Mouse (Mus musculus) liver, embryonic 14.5 days (tissue): ENCODE measurements at regions not wholly inside any gene's neighbourhood (a gene's known extent, or its start where the extent isn't known, plus 50 kb on each side); places are given as distances from the start of the nearest gene placed in this dataset.

Experiments
- ATAC-seq: fragments of 200-750 bp; cut with Nextera tagmentation; 2 replicates; pipeline ENCODE4 v1.8.0; 2017; ENCODE audit warnings: moderate number of reproducible peaks, mild to moderate bottlenecking, moderate library complexity; ENCODE audit not compliant: insufficient read depth
- DNase-seq, 3 experiments: peaks; one replicate each; pipeline ENCODE4 v3.0.0-alpha.2; 2012 to 2013; ENCODE audit warnings: low read depth in 3 of 3, low spot score in 3 of 3
- H3K27ac ChIP-seq: fragments of 300-500 bp; sonication (generic); 2 replicates; pipeline ENCODE4 v1.5.1; 2014; ENCODE audit warnings: moderate library complexity, mild to moderate bottlenecking, control low read depth, inconsistent platforms
- H3K27me3 ChIP-seq: fragments of 300-500 bp; sonication (generic); 2 replicates; pipeline ENCODE4 v1.6.1; 2014; ENCODE audit warnings: mild to moderate bottlenecking, low read length, moderate library complexity; ENCODE audit not compliant: control insufficient read depth, insufficient read depth
- H3K36me3 ChIP-seq: fragments of 300-500 bp; sonication (generic); replicated peaks from 2 replicates; pipeline ENCODE4 v1.6.1; 2014; ENCODE audit warnings: low read depth; ENCODE audit not compliant: control insufficient read depth, insufficient read depth
- H3K4me1 ChIP-seq, 2 experiments: fragments of 200-500 bp in 1 of 2; fragments of 300-500 bp in 1 of 2; sonication (generic) in 1 of 2; replicated peaks; 2 replicates each; pipeline ENCODE4 v1.6.1; 2012 to 2014; ENCODE audit warnings: antibody characterized with exemption in 1 of 2, inconsistent platforms in 1 of 2, low read length in 1 of 2; ENCODE audit not compliant: control insufficient read depth in 2 of 2, insufficient read depth in 2 of 2
- H3K4me2 ChIP-seq: fragments of 300-500 bp; sonication (generic); 2 replicates; pipeline ENCODE4 v1.6.1; 2014; ENCODE audit warnings: low read depth, mild to moderate bottlenecking, control low read depth, moderate library complexity
- H3K4me3 ChIP-seq, 2 experiments: fragments of 200-500 bp in 1 of 2; fragments of 300-500 bp in 1 of 2; sonication (generic) in 1 of 2; 2 replicates each; pipeline ENCODE4 v1.5.1; 2012 to 2014; ENCODE audit warnings: low read depth in 2 of 2, low read length in 2 of 2, mild to moderate bottlenecking in 2 of 2, control low read depth in 1 of 2, inconsistent platforms in 1 of 2, moderate library complexity in 1 of 2; ENCODE audit not compliant: insufficient read depth in 1 of 2
- H3K9ac ChIP-seq: fragments of 300-500 bp; sonication (generic); replicated peaks from 2 replicates; pipeline ENCODE4 v1.6.1; 2014; ENCODE audit warnings: mild to moderate bottlenecking, control low read depth, moderate library complexity
- H3K9me3 ChIP-seq: fragments of 300-500 bp; sonication (generic); 2 replicates; pipeline ENCODE4 v1.6.1; 2016; ENCODE audit warnings: low read length, mixed read lengths; ENCODE audit not compliant: control insufficient read depth
- CTCF ChIP-seq: IDR thresholded peaks from 2 replicates; pipeline ENCODE4 v1.5.1; 2016; ENCODE audit warnings: antibody characterized with exemption, low read depth, control low read depth
- EP300 ChIP-seq: IDR thresholded peaks from 2 replicates; pipeline ENCODE4 v1.6.1; 2016; ENCODE audit warnings: antibody characterized with exemption, low read depth
- WGBS: fragments of 180-500 bp; shearing (Covaris S2); extraction: QIAGEN DNeasy Blood & Tissue Kit; methylation state at CpG from one replicate; pipeline ENCODE4 v1.1.7; 2014; ENCODE audit not compliant: insufficient replicate concordance; 5-methylcytosine and 5-hydroxymethylcytosine counted together

DNA sequence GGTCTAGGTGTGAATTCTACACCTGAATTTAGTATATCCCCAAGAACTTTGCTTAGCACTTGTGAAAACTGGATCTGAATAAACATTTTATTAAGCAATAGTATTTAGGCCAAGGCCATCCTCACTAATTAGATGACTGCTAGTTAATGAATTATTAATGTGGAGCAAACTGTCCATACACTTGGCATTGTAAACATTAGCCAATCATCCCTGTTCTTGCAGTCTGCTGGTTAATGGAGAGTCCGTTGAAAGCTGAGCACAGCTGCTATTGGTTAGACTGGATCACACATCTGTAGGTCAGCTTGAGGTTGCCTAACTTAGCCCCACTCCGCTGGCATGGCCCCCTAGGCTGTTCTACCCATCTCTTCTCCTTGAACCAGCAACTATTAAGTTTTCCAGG, 826.2 kb upstream of the 4930452B06Rik start:
- H3K27ac ChIP-seq, result no peak overlapping the region
- no peak overlapping the region for H3K4me2 ChIP-seq
- no peak for DNase-seq
- H3K36me3 ChIP-seq, result no peaks in the 10 kb centered on the region
- no peak for TF ChIP-seq EP300
- TF ChIP-seq CTCF, result no peak
- no peak overlapping the region for H3K4me3 ChIP-seq
- no peaks in the 10 kb centered on the region for H3K9me3 ChIP-seq
- 54% methylated on average over 2 of the region's 2 CpGs for WGBS
- no peaks in the 10 kb centered on the region for H3K4me1 ChIP-seq
- no peak for ATAC-seq
- H3K9ac ChIP-seq, result no peak overlapping the region
- no peaks in the 10 kb centered on the region for H3K27me3 ChIP-seq

DNA sequence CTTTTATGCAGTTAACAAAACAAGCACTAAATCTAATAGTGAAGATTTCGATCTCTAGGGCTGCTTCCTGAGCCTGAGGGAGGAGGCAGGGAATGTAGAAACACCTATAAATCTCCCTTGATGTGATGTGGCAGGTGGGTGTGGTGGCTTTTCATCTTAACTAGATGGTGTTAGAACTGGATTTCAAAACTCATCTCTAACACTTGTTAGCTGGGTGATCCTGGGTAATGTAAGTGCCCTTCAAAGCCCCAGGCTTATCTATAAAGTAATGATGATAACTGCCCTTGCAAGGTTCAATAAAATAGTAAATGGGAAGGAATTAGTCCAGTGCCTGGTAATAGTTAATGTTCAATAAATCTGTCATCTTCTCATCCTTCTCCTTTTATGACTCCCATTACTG, 822.5 kb upstream of the 4930452B06Rik start:
- Histone ChIP-seq H3K27me3 (no peaks in the 10 kb centered on the region), H3K36me3 (no peaks in the 10 kb centered on the region), H3K27ac (no peak overlapping the region), H3K4me1 (no peaks in the 10 kb centered on the region), H3K9ac (no peak overlapping the region), H3K4me3 (no peak overlapping the region), H3K9me3 (no peaks in the 10 kb centered on the region), H3K4me2 (no peak overlapping the region)
- no peak for TF ChIP-seq CTCF
- TF ChIP-seq EP300, result no peak
- DNase-seq, result no peak
- ATAC-seq, result no peak
- 38% methylated on average over 1 of the region's 1 CpGs for WGBS

DNA sequence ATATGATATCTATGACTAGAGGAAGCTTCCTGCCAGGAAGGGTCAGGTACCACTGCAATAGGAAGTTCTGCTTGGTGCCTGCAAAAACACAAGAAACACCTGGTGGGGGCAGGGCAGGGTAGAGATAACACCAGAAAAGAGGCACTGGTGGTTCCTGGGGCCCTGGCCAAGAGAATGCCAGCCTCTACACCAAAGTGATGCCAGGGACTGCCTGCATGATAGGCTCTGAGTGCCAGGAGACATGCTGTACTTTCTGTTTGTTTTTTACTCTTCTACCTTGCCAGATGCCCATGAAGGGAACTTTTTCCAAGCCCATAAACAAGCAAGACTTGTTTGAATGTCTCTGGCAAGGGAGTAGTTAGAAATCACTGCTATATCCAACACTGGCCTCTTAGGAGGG, 812.9 kb upstream of the 4930452B06Rik start:
- DNase-seq, result no peak
- Histone ChIP-seq H3K4me3 (no peak overlapping the region), H3K27me3 (no peaks in the 10 kb centered on the region), H3K9ac (no peak overlapping the region), H3K36me3 (no peaks in the 10 kb centered on the region), H3K27ac (no peak overlapping the region), H3K9me3 (no peaks in the 10 kb centered on the region), H3K4me1 (no peaks in the 10 kb centered on the region), H3K4me2 (no peak overlapping the region)
- no peak for ATAC-seq
- TF ChIP-seq EP300 (no peak), CTCF (no peak)

DNA sequence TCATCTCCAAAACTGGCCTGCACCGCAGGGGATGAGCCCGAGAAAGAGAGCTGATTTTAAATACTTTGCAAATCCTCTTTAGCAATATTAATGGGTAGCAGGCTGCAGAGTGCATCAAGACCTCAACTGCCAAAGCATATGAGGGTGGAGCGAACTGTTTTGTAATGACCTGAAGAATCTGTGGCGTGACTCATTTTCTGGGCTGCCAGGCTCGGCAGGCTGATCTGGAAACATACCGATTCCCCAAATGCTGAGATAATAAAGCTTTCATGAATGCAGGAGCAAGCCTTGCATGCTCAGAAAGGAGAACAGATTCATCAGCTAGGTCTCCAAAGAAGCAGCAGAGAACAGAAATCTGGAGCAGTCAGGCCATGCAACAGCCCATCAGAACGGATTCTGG, 809.1 kb upstream of the 4930452B06Rik start:
- Histone ChIP-seq H3K9ac (no peak overlapping the region), H3K9me3 (no peaks in the 10 kb centered on the region), H3K4me2 (no peak overlapping the region), H3K4me3 (no peak overlapping the region), H3K36me3 (no peaks in the 10 kb centered on the region), H3K4me1 (no peaks in the 10 kb centered on the region), H3K27me3 (no peaks in the 10 kb centered on the region), H3K27ac (no peak overlapping the region)
- no peak for ATAC-seq
- WGBS, result 67% methylated on average over 7 of the region's 7 CpGs
- no peak for TF ChIP-seq CTCF
- no peak for TF ChIP-seq EP300
- no peak for DNase-seq

DNA sequence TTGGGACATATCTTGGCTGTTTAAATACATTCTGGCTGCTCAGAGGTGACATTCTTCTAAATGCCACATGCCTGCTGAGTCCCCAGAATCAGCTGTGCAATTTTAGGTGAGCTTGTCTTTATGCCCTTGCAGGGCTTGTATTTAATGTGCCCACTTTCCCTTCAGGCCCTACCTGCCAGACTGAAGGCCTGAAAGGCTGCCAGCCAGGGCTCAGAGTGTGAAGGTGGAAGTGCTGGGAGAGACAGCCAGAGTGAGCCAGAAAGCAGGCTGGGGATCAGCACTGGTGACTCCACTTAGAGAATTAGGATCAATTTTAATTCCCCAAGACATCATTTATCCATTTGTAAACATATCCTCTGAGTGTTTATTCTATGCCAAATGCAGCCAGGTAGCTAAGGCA, 803.6 kb upstream of the 4930452B06Rik start:
- Histone ChIP-seq H3K27me3 (no peaks in the 10 kb centered on the region), H3K36me3 (no peaks in the 10 kb centered on the region), H3K9me3 (no peaks in the 10 kb centered on the region), H3K27ac (no peak overlapping the region), H3K4me2 (no peak overlapping the region), H3K4me1 (peaks cover 0 to 8% of the 10 kb centered on the region in 2 experiments; a peak in 2 of 4 replicates), H3K4me3 (no peak overlapping the region), H3K9ac (no peak overlapping the region)
- ATAC-seq, result no peak
- DNase-seq, result no peak
- TF ChIP-seq CTCF, result no peak
- TF ChIP-seq EP300, result no peak

DNA sequence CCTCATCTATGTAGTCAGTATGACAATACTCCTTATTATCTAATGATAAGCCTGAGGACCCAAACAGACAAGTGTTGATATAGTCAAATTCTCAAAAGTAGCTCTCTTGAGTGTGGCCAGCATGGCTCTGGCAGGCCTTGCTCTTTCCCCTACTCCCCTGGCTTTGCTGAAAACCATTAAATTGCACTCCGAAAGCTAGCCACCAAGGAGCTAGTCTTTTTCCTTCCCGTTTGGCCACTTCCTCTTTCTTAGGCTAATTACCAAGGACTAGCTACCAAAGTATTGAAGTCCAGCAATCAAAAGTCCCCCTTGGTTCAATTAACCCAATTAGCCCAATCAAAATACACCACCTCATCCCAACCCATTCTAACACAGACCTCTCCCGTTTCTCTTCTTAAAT, 802.6 kb upstream of the 4930452B06Rik start:
- ATAC-seq, result no peak
- no peak overlapping the region for H3K4me2 ChIP-seq

More for the DNA sequence above, 802.6 kb upstream of the 4930452B06Rik start:
- H3K4me1 ChIP-seq, result peaks cover 0 to 8% of the 10 kb centered on the region in 2 experiments; a peak in 2 of 4 replicates
- H3K36me3 ChIP-seq, result no peaks in the 10 kb centered on the region
- no peak for TF ChIP-seq CTCF
- no peak for TF ChIP-seq EP300
- H3K27me3 ChIP-seq, result no peaks in the 10 kb centered on the region
- DNase-seq, result no peak
- no peak overlapping the region for H3K9ac ChIP-seq
- no peak overlapping the region for H3K4me3 ChIP-seq
- H3K27ac ChIP-seq, result no peak overlapping the region
- WGBS, result 28% methylated on average over 3 of the region's 3 CpGs
- H3K9me3 ChIP-seq, result no peaks in the 10 kb centered on the region
